Mouse (Mus musculus): ENCODE measurements at regions not wholly inside any gene's neighbourhood (a gene's known extent, or its start where the extent isn't known, plus 50 kb on each side); places are given as distances from the start of the nearest gene placed in this dataset.

DNA sequence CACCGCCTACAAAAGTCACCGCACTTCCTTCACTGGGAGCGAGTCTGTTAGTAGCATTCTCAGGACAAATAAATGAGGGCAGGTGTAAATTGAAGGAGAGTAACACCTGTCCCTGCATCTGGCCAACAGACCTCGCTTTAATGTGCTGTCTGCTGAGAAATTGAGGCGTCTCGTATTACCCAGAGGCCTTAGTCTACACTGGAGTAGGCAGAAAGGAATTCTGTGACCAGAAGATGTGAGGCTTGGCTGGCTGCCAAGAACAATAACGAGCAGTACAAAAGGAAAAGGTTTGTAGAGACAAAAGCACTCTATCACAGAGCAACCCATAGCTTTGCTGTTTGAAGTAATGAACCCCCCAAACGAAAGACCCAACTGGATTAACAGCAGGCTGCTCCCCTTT lies 488.4 kb upstream of the Gm9747 start:
- TF ChIP-seq CTCF (IDR thresholded peaks at IDR 0.05; ENCODE audit: extremely low read depth, insufficient read depth, low read length) (no peak), POLR2A (IDR thresholded peaks at IDR 0.05; ENCODE audit: extremely low read depth, insufficient read depth, low read length) (no peak)
- Histone ChIP-seq H3K4me1 (ENCODE audit: control insufficient read depth, insufficient read depth, low read length) (no peaks in the 10 kb centered on the region), H3K27ac (ENCODE audit: insufficient read depth, low read length) (no peak overlapping the region), H3K4me3 (ENCODE audit: insufficient read depth, low read length) (no peak overlapping the region)

GRCm38 (mm10) chr1:81745024-81745960 lies 487.6 kb upstream of the Gm9747 start:
- Histone ChIP-seq H3K4me3 (ENCODE audit: insufficient read depth, low read length) (no peak overlapping the region), H3K27ac (ENCODE audit: insufficient read depth, low read length) (no peak overlapping the region), H3K4me1 (ENCODE audit: control insufficient read depth, insufficient read depth, low read length) (no peaks in the 10 kb centered on the region)
- TF ChIP-seq CTCF (IDR thresholded peaks at IDR 0.05; ENCODE audit: extremely low read depth, insufficient read depth, low read length) (no peak), POLR2A (IDR thresholded peaks at IDR 0.05; ENCODE audit: extremely low read depth, insufficient read depth, low read length) (no peak)

DNA sequence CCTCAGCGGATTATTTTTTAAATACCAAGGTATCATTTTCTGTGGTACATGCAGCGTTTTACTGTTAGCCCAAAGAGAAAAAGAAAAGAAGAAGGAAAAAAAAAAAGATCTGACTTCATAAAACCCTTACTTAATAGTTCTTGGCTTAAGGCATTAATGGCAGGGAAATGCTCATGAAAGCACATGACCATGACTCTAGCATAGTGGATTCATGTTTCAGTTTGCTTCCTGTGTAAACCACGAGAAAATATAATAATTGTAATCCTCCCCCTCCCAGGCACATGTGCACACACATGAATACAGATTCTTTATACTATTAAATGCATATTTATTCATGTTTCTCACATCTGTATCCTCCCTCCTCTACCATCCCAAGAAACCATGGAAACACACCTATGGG lies 486.9 kb upstream of the Gm9747 start:
- TF ChIP-seq POLR2A (IDR thresholded peaks at IDR 0.05; ENCODE audit: extremely low read depth, insufficient read depth, low read length) = no peak
- TF ChIP-seq CTCF (IDR thresholded peaks at IDR 0.05; ENCODE audit: extremely low read depth, insufficient read depth, low read length) = no peak
- Histone ChIP-seq H3K4me3 (ENCODE audit: insufficient read depth, low read length) (no peak overlapping the region), H3K4me1 (ENCODE audit: control insufficient read depth, insufficient read depth, low read length) (no peaks in the 10 kb centered on the region), H3K27ac (ENCODE audit: insufficient read depth, low read length) (no peak overlapping the region)

GRCm38 (mm10) chr1:81747025-81747424 lies 485.9 kb upstream of the Gm9747 start:
- TF ChIP-seq CTCF (IDR thresholded peaks at IDR 0.05; ENCODE audit: extremely low read depth, insufficient read depth, low read length) (no peak), POLR2A (IDR thresholded peaks at IDR 0.05; ENCODE audit: extremely low read depth, insufficient read depth, low read length) (no peak)
- Histone ChIP-seq H3K27ac (ENCODE audit: insufficient read depth, low read length) (no peak overlapping the region), H3K4me1 (ENCODE audit: control insufficient read depth, insufficient read depth, low read length) (no peaks in the 10 kb centered on the region), H3K4me3 (ENCODE audit: insufficient read depth, low read length) (no peak overlapping the region)

- H3K4me3 ChIP-seq (ENCODE audit: insufficient read depth, low read length) = no peak overlapping the region
- TF ChIP-seq POLR2A (IDR thresholded peaks at IDR 0.05; ENCODE audit: extremely low read depth, insufficient read depth, low read length) (no peak), CTCF (IDR thresholded peaks at IDR 0.05; ENCODE audit: extremely low read depth, insufficient read depth, low read length) (no peak)
- H3K4me1 ChIP-seq (ENCODE audit: control insufficient read depth, insufficient read depth, low read length) = no peaks in the 10 kb centered on the region
- H3K27ac ChIP-seq (ENCODE audit: insufficient read depth, low read length) = no peak overlapping the region
These were observed 478.8 kb upstream of the Gm9747 start for GRCm38 (mm10) chr1:81754067-81754466.

DNA sequence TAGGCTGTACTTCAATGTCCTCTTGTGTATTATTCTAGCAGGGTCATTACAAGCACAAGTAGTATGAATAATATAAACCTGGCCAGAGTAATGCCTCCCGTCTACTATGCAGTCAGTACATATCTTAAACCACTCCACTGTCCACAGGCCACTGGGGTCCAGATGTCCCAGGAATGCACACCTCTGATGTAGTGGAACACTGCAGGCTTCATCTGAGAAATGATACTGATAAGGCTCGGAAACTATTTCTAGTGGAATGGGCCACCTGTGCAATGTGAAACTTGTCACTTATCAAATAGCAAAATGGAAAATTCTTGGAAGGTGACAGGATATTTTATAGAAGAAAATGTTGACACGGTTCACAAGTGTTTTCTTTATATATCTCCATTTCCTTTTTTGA lies 477.6 kb upstream of the Gm9747 start:
- Histone ChIP-seq H3K27ac (ENCODE audit: insufficient read depth, low read length) (no peak overlapping the region), H3K4me1 (ENCODE audit: control insufficient read depth, insufficient read depth, low read length) (no peaks in the 10 kb centered on the region), H3K4me3 (ENCODE audit: insufficient read depth, low read length) (no peak overlapping the region)
- no peak for TF ChIP-seq CTCF (IDR thresholded peaks at IDR 0.05; ENCODE audit: extremely low read depth, insufficient read depth, low read length)

- Histone ChIP-seq H3K27ac (ENCODE audit: insufficient read depth, low read length) (no peak overlapping the region), H3K4me1 (ENCODE audit: control insufficient read depth, insufficient read depth, low read length) (no peaks in the 10 kb centered on the region), H3K4me3 (ENCODE audit: insufficient read depth, low read length) (no peak overlapping the region)
- TF ChIP-seq CTCF (IDR thresholded peaks at IDR 0.05; ENCODE audit: extremely low read depth, insufficient read depth, low read length) = no peak
- no peak for TF ChIP-seq POLR2A (IDR thresholded peaks at IDR 0.05; ENCODE audit: extremely low read depth, insufficient read depth, low read length)
These were observed 477.2 kb upstream of the Gm9747 start for GRCm38 (mm10) chr1:81755694-81756093.

DNA sequence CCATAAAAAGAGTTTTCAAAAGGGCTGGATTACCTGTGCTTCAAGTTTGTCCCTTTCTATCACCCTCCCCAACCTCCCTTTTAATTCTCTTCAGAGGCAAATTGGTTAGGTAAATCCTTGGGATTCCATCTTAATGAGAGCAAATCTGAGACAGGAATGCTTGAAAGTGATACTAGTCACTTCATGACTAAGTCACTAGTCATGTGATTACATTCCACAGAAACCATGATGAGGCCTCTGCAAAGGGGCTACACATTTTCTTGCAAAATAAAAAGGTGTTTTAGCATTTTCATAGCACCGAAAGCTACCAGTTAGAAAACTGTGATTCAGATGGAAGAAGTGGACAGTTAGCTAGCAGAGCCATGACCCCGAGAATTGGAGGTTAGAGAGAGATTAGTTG lies 473.0 kb upstream of the Gm9747 start:
- no peak for TF ChIP-seq POLR2A (IDR thresholded peaks at IDR 0.05; ENCODE audit: extremely low read depth, insufficient read depth, low read length)
- TF ChIP-seq CTCF (IDR thresholded peaks at IDR 0.05; ENCODE audit: extremely low read depth, insufficient read depth, low read length) = no peak
- H3K27ac ChIP-seq (ENCODE audit: insufficient read depth, low read length) = no peak overlapping the region
- no peak overlapping the region for H3K4me3 ChIP-seq (ENCODE audit: insufficient read depth, low read length)
- no peaks in the 10 kb centered on the region for H3K4me1 ChIP-seq (ENCODE audit: control insufficient read depth, insufficient read depth, low read length)

DNA sequence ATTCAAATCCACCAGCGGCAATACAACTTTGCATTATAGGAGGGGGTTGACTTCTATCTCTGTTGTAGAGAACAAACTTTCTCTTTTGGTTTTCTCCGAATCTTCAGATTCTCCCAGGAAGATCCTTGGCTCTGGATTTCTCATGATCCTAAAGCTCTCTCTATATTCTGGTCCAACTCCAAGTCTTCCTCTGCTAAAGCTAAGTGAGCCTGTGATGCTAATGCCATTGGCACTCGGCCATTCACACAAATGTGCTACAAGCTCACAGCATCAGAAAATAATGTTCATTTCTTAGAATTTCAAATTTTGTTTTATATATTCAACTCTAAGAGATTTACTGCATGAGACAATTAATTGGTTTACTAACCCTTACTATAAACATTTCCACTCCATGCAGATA lies 461.2 kb upstream of the Gm9747 start:
- Histone ChIP-seq H3K4me1 (ENCODE audit: control insufficient read depth, insufficient read depth, low read length) (no peaks in the 10 kb centered on the region), H3K4me3 (ENCODE audit: insufficient read depth, low read length) (no peak overlapping the region), H3K27ac (ENCODE audit: insufficient read depth, low read length) (no peak overlapping the region)
- TF ChIP-seq POLR2A (IDR thresholded peaks at IDR 0.05; ENCODE audit: extremely low read depth, insufficient read depth, low read length) = no peak
- no peak for TF ChIP-seq CTCF (IDR thresholded peaks at IDR 0.05; ENCODE audit: extremely low read depth, insufficient read depth, low read length)

DNA sequence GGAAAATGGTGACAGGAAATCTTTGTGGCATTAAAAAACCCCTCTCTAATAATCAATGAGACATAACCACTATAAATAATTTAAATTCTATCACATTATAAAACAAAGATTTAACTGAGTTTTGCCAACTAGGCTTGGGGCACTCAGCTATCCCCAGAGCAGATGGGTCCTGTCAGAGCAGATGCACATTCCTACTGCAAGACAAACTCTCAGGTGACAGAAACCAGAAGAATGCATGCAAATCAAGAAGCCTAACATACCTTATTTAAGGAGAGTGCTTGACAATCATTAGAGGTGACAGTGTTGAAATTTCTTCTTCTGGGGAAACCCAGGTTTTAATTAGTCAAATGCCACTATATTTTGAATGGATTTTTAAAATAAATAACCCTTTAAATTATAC lies 452.3 kb upstream of the Gm9747 start:
- H3K27ac ChIP-seq (ENCODE audit: insufficient read depth, low read length) = no peak overlapping the region
- H3K4me1 ChIP-seq (ENCODE audit: control insufficient read depth, insufficient read depth, low read length) = no peaks in the 10 kb centered on the region
- TF ChIP-seq CTCF (IDR thresholded peaks at IDR 0.05; ENCODE audit: extremely low read depth, insufficient read depth, low read length) = no peak
- no peak for TF ChIP-seq POLR2A (IDR thresholded peaks at IDR 0.05; ENCODE audit: extremely low read depth, insufficient read depth, low read length)
- H3K4me3 ChIP-seq (ENCODE audit: insufficient read depth, low read length) = no peak overlapping the region

All from cortical plate, adult 2 months (tissue).